Mouse (Mus musculus) right cerebral cortex, postnatal 10 days (tissue): Measurements from ENCODE around the gene Zdhhc18.
"Not testable (repeated sequence)": the region's sequence is repeated elsewhere in the genome, so short reads cannot be mapped to it uniquely, and the experiment has no call there.

Experiments used
- DNase-seq, 2 experiments: peaks; one replicate each; pipeline ENCODE4 v3.0.0; 2021; ENCODE audit warnings: low spot score in 2 of 2

Gene Zdhhc18

GRCm38 (mm10) chr4:133665118-133665517, 15.2 kb upstream of the Zdhhc18 start:
- peak; percentile 69 to 72 for DNase-seq

GRCm38 (mm10) chr4:133662945-133663344, 13.0 kb upstream of the Zdhhc18 start:
- no peak for DNase-seq

GRCm38 (mm10) chr4:133662421-133662820, 12.5 kb upstream of the Zdhhc18 start:
- DNase-seq, result no peak

- DNase-seq, result peak; percentile 94
Observed at GRCm38 (mm10) chr4:133660193-133661155, 10.5 kb upstream of the Zdhhc18 start.

GRCm38 (mm10) chr4:133659497-133660192, 9.7 kb upstream of the Zdhhc18 start:
- DNase-seq, result peak in 1 of 2 experiments; percentile 64

- no peak for DNase-seq
Observed at GRCm38 (mm10) chr4:133658729-133659128, 8.8 kb upstream of the Zdhhc18 start.

GRCm38 (mm10) chr4:133657829-133658458, 8.0 kb upstream of the Zdhhc18 start:
- no peak for DNase-seq

GRCm38 (mm10) chr4:133656997-133657396, 7.0 kb upstream of the Zdhhc18 start:
- no peak for DNase-seq

GRCm38 (mm10) chr4:133656294-133656693, 6.3 kb upstream of the Zdhhc18 start:
- no peak for DNase-seq

- DNase-seq, result not testable (repeated sequence)
Observed at GRCm38 (mm10) chr4:133654070-133654469, 4.1 kb upstream of the Zdhhc18 start.

GRCm38 (mm10) chr4:133652746-133653145, 2.8 kb upstream of the Zdhhc18 start:
- DNase-seq, result no peak

- DNase-seq, result no peak
Observed at GRCm38 (mm10) chr4:133651986-133652385, 2.0 kb upstream of the Zdhhc18 start.

- DNase-seq, result no peak
Observed at GRCm38 (mm10) chr4:133651445-133651844, 1.5 kb upstream of the Zdhhc18 start.

GRCm38 (mm10) chr4:133649464-133649863, 490 bp downstream of the Zdhhc18 start:
- not testable (repeated sequence) for DNase-seq

- DNase-seq, result no peak
Observed at GRCm38 (mm10) chr4:133645680-133646079, 4.3 kb downstream of the Zdhhc18 start.

GRCm38 (mm10) chr4:133645195-133645594, 4.8 kb downstream of the Zdhhc18 start:
- DNase-seq, result no peak

- no peak for DNase-seq
Observed at GRCm38 (mm10) chr4:133634043-133634410, 15.9 kb downstream of the Zdhhc18 start.

GRCm38 (mm10) chr4:133633332-133634042, 16.5 kb downstream of the Zdhhc18 start:
- peak; percentile 88 to 91 for DNase-seq

GRCm38 (mm10) chr4:133632483-133633327, 17.2 kb downstream of the Zdhhc18 start:
- DNase-seq, result no peak

GRCm38 (mm10) chr4:133631769-133632411, 18.1 kb downstream of the Zdhhc18 start:
- DNase-seq, result no peak
